8 mouse cellular contexts compared by ENCODE assay signal in the genomic region with DNA sequence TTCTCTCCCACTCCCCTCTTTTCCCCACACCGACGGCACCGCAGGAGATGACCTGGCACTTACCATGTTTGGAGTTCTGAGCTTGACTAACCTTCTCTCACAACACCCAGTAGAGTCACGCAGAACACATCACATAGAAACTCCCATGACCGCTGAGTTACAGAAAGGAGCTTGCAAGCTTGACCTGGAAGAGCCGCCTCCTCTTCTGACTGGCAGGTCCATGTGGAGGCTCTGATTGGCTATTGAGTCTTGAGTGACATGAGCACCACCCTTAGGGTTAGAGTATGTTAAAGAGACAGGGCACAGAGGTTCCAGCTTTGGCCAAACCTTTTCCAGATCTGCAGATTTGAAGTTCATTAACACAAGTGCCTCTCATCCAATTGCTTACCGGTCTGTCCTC. TPM values are rescaled to one million over a fixed set of nuclear protein-coding genes. Genes with fewer than 3 reads are reported as not detected.
DNase-seq lines count a peak whose midpoint lies in the region; ATAC-seq and TF ChIP-seq lines count a peak whose summit lies in the region.
"Not testable (repeated sequence)": the region's sequence is repeated elsewhere in the genome, so short reads cannot be mapped to it uniquely, and the experiment has no call there.

TSS of gene Gm14326 (minus strand) at position 153 of the 400 bp plus-strand sequence.

- peak within 1 kb of the TSS; percentile 51 for H3K4me2 ChIP-seq in hindbrain, embryonic 13.5 days
- H3K4me2 ChIP-seq in lung, postnatal 0 days (replicated peaks; ENCODE audit: low read depth, low read length) = peak within 1 kb of the TSS; percentile 40; the same call in 1 of the 2 replicates

- not testable (repeated sequence) for ATAC-seq in hindbrain, embryonic 13.5 days (ENCODE audit: low FRiP score); lung, postnatal 0 days

- H3K9me3 ChIP-seq in hindbrain, embryonic 13.5 days; lung, postnatal 0 days (ENCODE audit: low read length): not testable (repeated sequence)

- H3K4me1 ChIP-seq in cerebellum, adult 2 months (ENCODE audit: control insufficient read depth, insufficient read depth, low read length); hindbrain, embryonic 13.5 days (replicated peaks); lung, postnatal 0 days (ENCODE audit: insufficient read depth, low read depth, low read length): not testable (repeated sequence)

- not testable (repeated sequence) for TF ChIP-seq EP300 in lung, postnatal 0 days (IDR thresholded peaks at IDR 0.05)

- WGBS in cerebellum, adult 2 months = under 1% methylated on average over 6 of the region's 7 CpGs
- 0% methylated on average over 4 of the region's 7 CpGs for WGBS in hindbrain, embryonic 13.5 days
- 5% methylated on average over 3 of the region's 7 CpGs for WGBS in lung, postnatal 0 days

- H3K27ac ChIP-seq in cerebellum, adult 2 months (ENCODE audit: insufficient read depth, low read length); hindbrain, embryonic 13.5 days; lung, postnatal 0 days (ENCODE audit: low read length): not testable (repeated sequence)

- peak within 1 kb of the TSS; percentile 67; the same call in 1 of the 2 replicates for H3K9ac ChIP-seq in hindbrain, embryonic 13.5 days
- not testable (repeated sequence) for H3K9ac ChIP-seq in lung, postnatal 0 days (replicated peaks; ENCODE audit: low read depth)

- peak within 1 kb of the TSS; percentile 56 for H3K4me3 ChIP-seq in cerebellum, adult 2 months (replicated peaks; ENCODE audit: insufficient read depth, low read depth, low read length)
- H3K4me3 ChIP-seq in hindbrain, embryonic 13.5 days = peak within 1 kb of the TSS; percentile 47
- peak within 1 kb of the TSS; percentile 31 for H3K4me3 ChIP-seq in lung, postnatal 0 days (ENCODE audit: low read depth, low read length)

- not testable (repeated sequence) for TF ChIP-seq CTCF in cerebellum, adult 2 months (IDR thresholded peaks at IDR 0.05; ENCODE audit: borderline replicate concordance, insufficient read depth, low read depth, low read length); lung, postnatal 0 days (IDR thresholded peaks at IDR 0.05)

- DNase-seq in ES-CJ7 (ENCODE audit: low read depth, low spot score) = peak; percentile 60
- peak; percentile 86 to 93 for DNase-seq in cerebellum, adult 2 months
- peak; percentile 62 to 75 for DNase-seq in frontal cortex, postnatal 25 days (ENCODE audit: low spot score in 2 of 2)
- peak; percentile 76 to 92 for DNase-seq in layer of hippocampus, postnatal 14 days (ENCODE audit: low spot score in 2 of 2)
- DNase-seq in lung, postnatal 0 days (ENCODE audit: low spot score) = peak; percentile 17
- peak; percentile 42 for DNase-seq in ovary, postnatal 10 days (ENCODE audit: low spot score)
- DNase-seq in thymus, postnatal 0 days (ENCODE audit: low spot score) = peak; percentile 29

- not testable (repeated sequence) for H3K27me3 ChIP-seq in cerebellum, adult 2 months (ENCODE audit: control insufficient read depth, insufficient read depth, low read length); hindbrain, embryonic 13.5 days; lung, postnatal 0 days (replicated peaks; ENCODE audit: insufficient read depth, low read length)

- TF ChIP-seq POLR2A in cerebellum, adult 2 months (IDR thresholded peaks at IDR 0.05; ENCODE audit: borderline replicate concordance, insufficient read depth, low read length) = not testable (repeated sequence)

- H3K36me3 ChIP-seq in hindbrain, embryonic 13.5 days; lung, postnatal 0 days (ENCODE audit: insufficient read depth, low read length): not testable (repeated sequence)

RNA-seq across cellular contexts. Expression of gene Gm14326, which starts in this region (rescaled TPM):
- polyA plus RNA-seq in cerebellum, adult 2 months (2012; rRNA removed) = 21.8 and 22.1 TPM in 2 replicates
- polyA plus RNA-seq in hindbrain, embryonic 13.5 days (2015; fragmentation: Nextera tagmentation; extraction: Ambion mirVana) = 12.3 and 12.5 TPM in 2 replicates
- 10 to 100 TPM; 58.6 to 69.6 TPM for total RNA-seq in layer of hippocampus, postnatal 14 days (2021)
- 15.4 and 16.2 TPM in 2 replicates for polyA plus RNA-seq in lung, postnatal 0 days (2015; fragmentation: Nextera tagmentation; extraction: Ambion mirVana)
- polyA plus RNA-seq in thymus, postnatal 0 days (2015; fragmentation: Nextera tagmentation; extraction: Ambion mirVana) = 14.1 and 18.6 TPM in 2 replicates

Comparison
In these comparisons a context has a peak if more than half of its experiments do, and no peak if none do; other contexts are left out.
1. DNase-seq: peak in every context shown above with its lines; median percentile 90 in cerebellum, adult 2 months; 84 in layer of hippocampus, postnatal 14 days; 68 in frontal cortex, postnatal 25 days; 60 in ES-CJ7; 42 in ovary, postnatal 10 days; 29 in thymus, postnatal 0 days; 17 in lung, postnatal 0 days.